Mouse (Mus musculus): ENCODE measurements around the gene Gtf3c3.
A peak's percentile ranks its signal among the peaks of the same experiment; 100 is the strongest.

The Gtf3c3 gene

DNA sequence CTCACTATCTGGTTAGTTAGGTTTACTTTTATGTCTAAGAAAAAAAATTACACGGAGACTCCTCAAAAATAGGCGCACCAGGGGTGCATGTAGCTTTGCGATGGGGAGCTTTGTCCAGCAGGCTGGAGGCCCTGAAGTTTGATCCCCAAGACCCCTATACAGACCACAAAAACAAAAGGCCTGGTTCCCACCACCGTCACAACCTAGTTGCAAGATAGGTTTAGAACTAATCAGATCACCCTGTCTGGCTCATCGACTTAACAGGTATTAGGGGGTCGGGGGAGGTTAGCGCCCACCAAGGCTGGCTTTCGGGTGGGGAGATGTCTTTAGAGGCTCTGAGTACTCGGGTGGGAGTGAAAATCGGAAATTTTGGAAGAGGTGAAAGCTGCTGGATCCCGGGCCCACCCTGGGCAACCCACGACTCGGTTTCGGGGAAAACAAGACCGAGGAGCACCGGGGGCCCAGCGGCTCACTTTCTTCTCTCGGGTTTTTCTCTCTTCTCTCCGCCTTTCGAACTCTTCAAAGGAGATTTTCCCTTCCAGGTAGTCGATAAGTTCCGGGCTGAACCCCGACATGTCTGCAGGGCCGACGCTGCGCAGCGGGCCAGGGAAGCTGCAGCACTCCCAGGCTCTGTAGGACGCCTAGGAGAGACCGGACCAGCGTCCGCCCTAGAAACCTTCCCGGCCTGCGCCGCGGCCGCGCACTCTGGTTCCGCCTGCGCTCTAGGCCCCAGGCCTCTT, at the start of gene Gtf3c3:
TSS of gene Gtf3c3 (minus strand) at position 632 of the 740 bp plus-strand sequence.
- DNase-seq (ENCODE audit: low spot score in 2 of 2) = peak; percentile 56 to 74

GRCm38 (mm10) chr1:54484744-54485420, 46.1 kb upstream of the Gtf3c3 start:
- no peak for DNase-seq (ENCODE audit: low spot score in 2 of 2)

DNA sequence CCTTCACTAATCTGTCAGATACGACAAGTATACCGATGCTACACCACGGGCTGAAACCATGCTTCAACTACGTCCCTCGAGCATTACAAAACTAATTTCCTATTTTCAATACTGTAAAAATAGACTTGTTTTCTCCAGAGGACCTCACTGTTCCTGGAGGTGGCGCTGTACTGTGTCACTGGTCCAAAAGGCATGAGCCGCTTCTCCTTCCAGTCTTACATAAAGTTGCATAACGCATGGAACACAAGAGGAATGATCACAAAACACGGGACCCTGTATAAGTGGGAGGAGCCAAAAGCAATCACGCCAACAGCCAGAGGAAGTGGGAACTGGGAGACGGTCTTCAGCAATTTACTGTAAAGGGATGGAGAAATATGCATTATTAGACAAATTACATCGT, 41.7 kb upstream of the Gtf3c3 start:
- DNase-seq (ENCODE audit: low spot score in 2 of 2) = no peak

GRCm38 (mm10) chr1:54468662-54469061, 29.9 kb upstream of the Gtf3c3 start:
- no peak for DNase-seq (ENCODE audit: low spot score in 2 of 2)

DNA sequence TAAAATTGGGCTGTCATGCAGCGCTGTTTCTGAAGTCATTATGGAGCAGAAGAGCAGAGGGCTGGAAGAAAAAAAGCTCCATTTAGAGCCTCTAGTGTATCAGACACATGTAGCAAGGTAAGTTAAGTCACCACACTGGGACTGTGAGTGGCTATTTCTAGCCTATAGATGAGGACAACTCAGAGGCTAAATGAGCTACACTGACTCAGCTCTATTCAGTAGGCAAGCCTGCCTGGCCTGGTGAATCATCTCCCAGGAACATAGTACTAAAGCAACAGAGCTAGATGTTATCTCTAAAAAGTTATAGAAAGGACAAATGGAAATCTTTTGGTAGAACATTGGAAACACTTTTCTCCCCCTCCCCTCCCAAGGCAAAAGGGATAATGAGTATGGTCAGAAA, 28.6 kb upstream of the Gtf3c3 start:
- DNase-seq (ENCODE audit: low spot score in 2 of 2) = no peak

DNA sequence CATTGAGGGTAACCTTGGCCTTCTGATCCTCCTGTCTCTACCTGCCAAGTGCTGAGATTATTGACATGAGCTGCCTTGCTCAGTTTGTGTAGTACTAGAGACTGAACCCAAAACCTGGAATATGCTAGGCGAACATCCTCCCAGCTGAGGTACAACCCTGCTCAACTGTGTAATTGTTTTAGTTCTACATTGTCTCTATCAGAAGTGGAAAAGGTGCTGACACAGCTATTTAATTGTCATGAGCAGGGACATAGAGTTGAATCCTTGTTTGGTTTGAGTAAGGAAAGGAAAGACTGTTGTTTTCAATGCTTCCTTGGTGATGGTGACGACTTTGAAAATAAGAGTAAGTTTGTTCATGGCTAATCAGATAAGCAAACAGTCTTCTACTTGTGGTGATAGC, 13.3 kb upstream of the Gtf3c3 start:
- DNase-seq (ENCODE audit: low spot score in 2 of 2) = no peak

GRCm38 (mm10) chr1:54448833-54449232, 10.1 kb upstream of the Gtf3c3 start:
- no peak for DNase-seq (ENCODE audit: low spot score in 2 of 2)

- DNase-seq (ENCODE audit: low spot score in 2 of 2) = no peak
Observed at GRCm38 (mm10) chr1:54443641-54444040, 4.9 kb upstream of the Gtf3c3 start.

GRCm38 (mm10) chr1:54439080-54439476, 307 bp upstream of the Gtf3c3 start:
- no peak for DNase-seq (ENCODE audit: low spot score in 2 of 2)

DNA sequence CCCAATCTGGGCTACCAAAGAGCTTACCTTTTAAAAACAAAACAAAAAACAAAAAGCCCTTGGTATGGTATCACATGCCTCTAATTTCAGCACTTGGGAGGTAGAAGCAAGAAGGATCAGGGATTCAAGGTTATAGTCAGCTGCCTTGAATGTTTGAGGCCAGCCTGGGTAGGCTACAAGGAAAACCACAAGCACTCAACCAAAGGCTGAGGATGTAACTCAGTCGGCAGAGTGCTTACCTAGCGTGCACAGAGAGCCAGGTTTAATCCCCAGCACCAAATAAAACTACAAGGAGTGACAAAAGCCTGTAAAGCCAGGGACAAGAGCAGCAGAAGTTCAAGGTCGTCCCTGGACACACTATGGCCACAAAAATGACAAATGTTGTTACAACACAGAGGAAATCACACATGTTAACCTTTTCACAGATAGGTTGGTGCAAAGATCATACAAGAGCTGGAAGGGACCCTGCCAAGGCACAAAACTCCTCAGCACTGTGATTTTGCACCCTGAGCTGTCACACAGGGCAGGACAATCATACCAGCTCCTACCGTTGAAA, 16.5 kb downstream of the Gtf3c3 start:
- no peak for DNase-seq (ENCODE audit: low spot score in 2 of 2)

DNA sequence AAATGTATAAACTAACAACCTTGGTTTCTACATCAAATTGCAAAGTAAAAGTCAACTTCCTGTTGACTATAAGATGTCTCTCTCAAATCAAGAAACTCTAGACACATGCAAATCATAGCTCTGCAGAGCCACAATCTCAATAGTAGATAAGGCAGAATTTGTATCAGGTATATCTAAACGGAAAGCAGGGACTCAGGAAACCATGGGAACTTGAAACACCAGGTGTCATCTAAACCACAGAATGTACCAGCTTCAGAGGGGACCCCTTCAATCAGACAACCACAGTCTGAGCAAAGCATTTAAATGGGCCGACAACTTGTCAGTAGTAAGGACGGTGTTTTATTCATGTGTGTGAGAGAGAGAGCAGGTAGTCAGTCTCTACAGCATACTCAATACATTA, 17.1 kb downstream of the Gtf3c3 start:
- DNase-seq (ENCODE audit: low spot score in 2 of 2) = no peak

- DNase-seq (ENCODE audit: low spot score in 2 of 2) = no peak
Observed at GRCm38 (mm10) chr1:54402736-54403135, 36.0 kb downstream of the Gtf3c3 start.

DNA sequence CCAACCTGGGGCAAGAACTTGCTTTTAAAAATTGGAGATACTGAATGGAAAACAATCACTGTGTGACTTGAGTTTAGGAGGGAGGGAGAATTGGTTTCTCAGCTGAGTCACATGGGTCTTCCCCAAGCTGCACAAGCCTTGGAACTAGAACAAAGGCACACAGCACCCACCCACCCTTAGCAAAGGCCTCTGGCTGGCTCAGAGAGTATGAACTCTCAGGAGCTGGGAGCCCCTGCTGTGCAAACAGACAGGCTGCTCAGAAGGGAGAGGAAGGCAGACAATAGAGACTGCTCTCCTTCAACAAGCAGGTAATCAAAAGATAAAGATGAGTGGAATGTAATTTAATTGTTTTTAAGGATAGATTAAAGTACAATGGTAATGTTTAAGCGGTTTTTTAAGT, 54.5 kb downstream of the Gtf3c3 start:
- no peak for DNase-seq (ENCODE audit: low spot score in 2 of 2)

DNA sequence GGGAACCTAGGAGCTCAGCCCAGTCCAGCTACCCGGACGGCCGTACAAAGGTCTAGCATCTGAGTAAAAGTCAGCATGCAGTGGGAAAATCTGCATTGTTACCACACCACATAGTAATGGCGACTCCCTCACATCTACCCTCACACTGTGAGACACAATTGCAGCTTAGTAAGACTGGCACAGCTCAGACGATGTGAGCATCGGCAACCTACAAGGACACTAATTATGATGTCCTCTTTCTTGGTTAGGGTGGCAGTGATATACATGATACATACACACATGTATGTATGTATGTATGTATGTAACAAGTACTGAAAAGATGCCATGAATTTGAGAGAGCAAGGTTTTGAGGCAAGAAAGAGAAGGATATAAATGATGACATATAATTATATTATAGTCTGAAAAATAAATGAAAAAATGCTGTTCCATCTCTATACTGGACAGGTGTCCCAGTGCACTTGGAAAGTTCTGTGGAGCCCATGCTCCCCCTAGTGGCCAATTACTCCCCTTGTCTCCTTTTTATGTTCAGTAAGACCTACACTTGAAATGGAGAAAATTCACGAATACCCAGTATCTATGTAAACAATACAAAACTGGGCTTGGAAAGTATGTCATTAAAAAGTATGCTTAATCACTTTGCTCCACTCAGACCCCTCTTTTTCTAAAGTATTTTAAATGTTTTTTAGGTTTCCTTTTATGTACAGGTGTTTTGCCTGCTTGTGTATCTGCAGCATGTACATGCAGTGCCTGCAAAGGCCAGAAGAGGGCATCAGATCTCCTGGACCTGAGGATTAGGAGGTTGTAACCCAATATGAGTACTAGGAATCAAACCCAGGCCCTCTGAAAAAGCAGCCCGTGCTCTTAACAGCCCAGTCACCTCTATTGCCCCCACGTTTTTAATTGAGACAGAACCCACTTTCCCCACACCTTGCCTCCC, 57.5 kb downstream of the Gtf3c3 start:
- peak; percentile 3 to 43 for DNase-seq (ENCODE audit: low spot score in 2 of 2)

DNA sequence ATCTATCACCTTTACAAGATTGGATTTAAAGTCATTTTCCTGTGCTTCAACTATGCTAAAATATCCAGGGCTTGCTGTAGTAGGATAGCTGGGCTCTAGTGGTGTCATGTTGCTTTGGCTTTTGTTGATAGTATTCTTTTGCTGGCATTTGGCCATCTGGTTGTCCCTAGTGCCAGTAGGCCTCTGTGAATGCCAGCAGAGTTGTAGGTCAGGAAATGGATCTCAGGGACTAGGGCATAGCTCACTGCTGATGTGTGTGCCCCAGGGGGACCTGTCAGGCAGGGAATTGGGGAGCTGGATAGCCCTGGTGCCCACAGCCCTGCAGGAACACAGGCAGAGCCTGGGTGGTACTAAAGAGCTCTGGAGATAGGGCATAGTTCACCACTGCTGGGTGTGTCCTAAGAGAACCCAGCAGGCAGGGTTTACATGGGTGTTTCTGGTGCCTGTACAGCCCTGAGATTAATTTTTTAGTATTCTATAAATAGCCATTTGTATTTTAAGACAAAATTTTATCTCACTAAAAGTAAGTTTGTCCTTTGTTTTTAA, 61.2 kb downstream of the Gtf3c3 start:
- no peak for DNase-seq (ENCODE audit: low spot score in 2 of 2)

GRCm38 (mm10) chr1:54356566-54356965, 82.2 kb downstream of the Gtf3c3 start:
- no peak for DNase-seq (ENCODE audit: low spot score in 2 of 2)

GRCm38 (mm10) chr1:54355485-54355884, 83.3 kb downstream of the Gtf3c3 start:
- no peak for DNase-seq (ENCODE audit: low spot score in 2 of 2)

GRCm38 (mm10) chr1:54354786-54355185, 84.0 kb downstream of the Gtf3c3 start:
- no peak for DNase-seq (ENCODE audit: low spot score in 2 of 2)

All from natural killer cell, adult 2 months (primary cell).